18 mouse cellular contexts compared by ENCODE assay signal in the genomic region with DNA sequence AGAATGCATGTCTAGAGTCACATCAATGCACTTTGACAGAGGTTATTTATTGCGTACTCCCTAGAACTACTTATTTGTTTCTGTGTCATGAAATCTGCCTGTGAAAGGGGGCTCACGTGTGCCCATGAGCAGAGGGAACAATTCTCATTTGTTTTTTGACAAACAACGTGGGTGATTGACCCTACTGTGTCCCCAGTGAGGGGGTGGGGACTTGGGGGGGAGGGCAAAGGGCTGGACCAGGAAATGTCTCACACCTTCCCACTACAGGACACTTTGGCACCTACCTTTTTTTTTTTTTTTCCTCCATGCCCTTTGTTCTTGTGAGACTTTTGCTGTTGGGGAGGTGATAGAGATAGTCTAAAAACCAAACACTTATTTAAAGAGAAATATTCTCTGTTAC.
"Had no signal": no experiment of that assay in that cellular context is flagged by ENCODE, and none has a peak within 500 bp of the region (broad histone marks: within the 10 kb centered on the region; RNA-seq: fewer than 3 reads in every experiment).

No protein-coding gene starts in this region.

- H3K9me3 ChIP-seq: lung, embryonic 15.5 days; midbrain, embryonic 13.5 days; midbrain, embryonic 15.5 days; neural tube, embryonic 12.5 days; stomach, embryonic 15.5 days had no signal

- H3K4me2 ChIP-seq: lung, embryonic 15.5 days; midbrain, embryonic 11.5 days; midbrain, embryonic 13.5 days; midbrain, embryonic 15.5 days; neural tube, embryonic 12.5 days; stomach, embryonic 15.5 days had no signal

- DNase-seq: liver, postnatal 0 days; lung, adult 2 months; lung, postnatal 14 days; lung, postnatal 36 days; right cerebral cortex, postnatal 14 days; thymus, adult 2 months; thymus, postnatal 25 days; thymus, postnatal 4 days had no signal

- H3K27ac ChIP-seq: lung, embryonic 15.5 days; macrophage; midbrain, embryonic 13.5 days; midbrain, embryonic 15.5 days; neural tube, embryonic 12.5 days; stomach, embryonic 15.5 days; stomach, postnatal 0 days had no signal

- H3K4me3 ChIP-seq: lung, embryonic 15.5 days; megakaryocyte, embryonic 14.5 days; midbrain, embryonic 13.5 days; midbrain, embryonic 15.5 days; neural tube, embryonic 12.5 days; stomach, embryonic 15.5 days had no signal

- ATAC-seq: liver, postnatal 0 days; lung, postnatal 0 days; midbrain, embryonic 13.5 days; midbrain, embryonic 15.5 days had no signal

- H3K36me3 ChIP-seq: lung, embryonic 15.5 days; midbrain, embryonic 13.5 days; midbrain, embryonic 15.5 days; neural tube, embryonic 12.5 days; stomach, embryonic 15.5 days had no signal

- H3K27me3 ChIP-seq: lung, embryonic 15.5 days; megakaryocyte, embryonic 14.5 days; midbrain, embryonic 13.5 days; midbrain, embryonic 15.5 days; neural tube, embryonic 12.5 days; stomach, embryonic 15.5 days had no signal

- H3K9ac ChIP-seq: liver, postnatal 0 days; lung, embryonic 15.5 days; midbrain, embryonic 13.5 days; midbrain, embryonic 15.5 days; neural tube, embryonic 12.5 days; stomach, embryonic 15.5 days had no signal

- H3K4me1 ChIP-seq: lung, embryonic 15.5 days; megakaryocyte, embryonic 14.5 days; midbrain, embryonic 13.5 days; midbrain, embryonic 15.5 days; stomach, embryonic 15.5 days had no signal
